Mouse (Mus musculus): ENCODE results near the gene Hmcn1. TPM values are rescaled to one million over a fixed set of nuclear protein-coding genes. Genes with fewer than 3 reads are reported as not detected.

Hmcn1 gene
- 1 to 10 TPM; 4.9 to 5.4 TPM for total RNA-seq (2021)
- long read RNA-seq, experiment 1, transcript Hmcn1-203 (3 exons, 378 nt) = major isoform, 5 of 7 reads
- long read RNA-seq, experiment 1, partial matches to known transcripts = 0 of 7 reads
- long read RNA-seq, experiment 1, other reads (novel, unspliced or antisense) = 2 of 7 reads
- long read RNA-seq, experiment 2, partial matches to known transcripts = 0 of 4 reads
- long read RNA-seq, experiment 2, other reads (novel, unspliced or antisense) = 1 of 4 reads

GRCm38 (mm10) chr1:150993162-150994064 lies at the start of gene Hmcn1:
Gene Hmcn1 (minus strand): TSS chr1:150993435.
- DNase-seq = peak; percentile 21 to 29
- intact Hi-C loops (cut with DNase I) = no loop called here

- intact Hi-C loops (cut with DNase I) = no loop called here
- DNase-seq = no peak
Observed at GRCm38 (mm10) chr1:151040945-151041649, 47.9 kb upstream of the Hmcn1 start.

GRCm38 (mm10) chr1:151040290-151040689 lies 47.1 kb upstream of the Hmcn1 start:
- intact Hi-C loops (cut with DNase I) = no loop called here

GRCm38 (mm10) chr1:151039189-151039588 lies 46.0 kb upstream of the Hmcn1 start:
- intact Hi-C loops (cut with DNase I) = loop anchor here (5.0 kb wide), 2 partner anchors 33 to 313 kb away; no protein-coding TSS in a partner anchor
- no peak for DNase-seq

More at GRCm38 (mm10) chr1:151040290-151040689, 47.1 kb upstream of the Hmcn1 start:
- DNase-seq = no peak

- no peak for DNase-seq
- intact Hi-C loops (cut with DNase I) = loop anchor here (5.0 kb wide), 2 partner anchors 34 to 314 kb away; no protein-coding TSS in a partner anchor
Observed at GRCm38 (mm10) chr1:151038566-151038965, 45.3 kb upstream of the Hmcn1 start.

GRCm38 (mm10) chr1:151036405-151036985 lies 43.3 kb upstream of the Hmcn1 start:
- intact Hi-C loops (cut with DNase I) = loop anchor here (5.0 kb wide), 2 partner anchors 36 to 316 kb away; no protein-coding TSS in a partner anchor
- DNase-seq = no peak

GRCm38 (mm10) chr1:151035766-151036165 lies 42.5 kb upstream of the Hmcn1 start:
- DNase-seq = no peak
- intact Hi-C loops (cut with DNase I) = loop anchor here (5.0 kb wide), 2 partner anchors 37 to 317 kb away; no protein-coding TSS in a partner anchor

- peak; percentile 35 to 49 for DNase-seq
- intact Hi-C loops (cut with DNase I) = loop anchor here (5.0 kb wide), 2 partner anchors 37 to 317 kb away; no protein-coding TSS in a partner anchor
Observed at GRCm38 (mm10) chr1:151034993-151035592, 41.9 kb upstream of the Hmcn1 start.

GRCm38 (mm10) chr1:151033291-151033690 lies 40.1 kb upstream of the Hmcn1 start:
- DNase-seq = no peak
- intact Hi-C loops (cut with DNase I) = no loop called here

GRCm38 (mm10) chr1:151031581-151031980 lies 38.3 kb upstream of the Hmcn1 start:
- intact Hi-C loops (cut with DNase I) = no loop called here
- no peak for DNase-seq

GRCm38 (mm10) chr1:151031086-151031485 lies 37.9 kb upstream of the Hmcn1 start:
- no peak for DNase-seq
- intact Hi-C loops (cut with DNase I) = no loop called here

GRCm38 (mm10) chr1:151025049-151025773 lies 32.0 kb upstream of the Hmcn1 start:
- intact Hi-C loops (cut with DNase I) = no loop called here
- DNase-seq = no peak

- intact Hi-C loops (cut with DNase I) = loop anchor here (10.0 kb wide), 1 partner anchor 485 kb away; no protein-coding TSS in a partner anchor
- no peak for DNase-seq
Observed at GRCm38 (mm10) chr1:151019273-151019890, 26.1 kb upstream of the Hmcn1 start.

GRCm38 (mm10) chr1:151011056-151011455 lies 17.8 kb upstream of the Hmcn1 start:
- peak; percentile 20 to 26 for DNase-seq
- intact Hi-C loops (cut with DNase I) = loop anchor here (5.0 to 10.0 kb wide), 2 partner anchors 229 to 476 kb away; no protein-coding TSS in a partner anchor

- DNase-seq = peak in 1 of 2 experiments; percentile 21
Observed at GRCm38 (mm10) chr1:151009115-151009797, 16.0 kb upstream of the Hmcn1 start.

GRCm38 (mm10) chr1:151007747-151008146 lies 14.5 kb upstream of the Hmcn1 start:
- intact Hi-C loops (cut with DNase I) = no loop called here
- no peak for DNase-seq

More at GRCm38 (mm10) chr1:151009115-151009797, 16.0 kb upstream of the Hmcn1 start:
- intact Hi-C loops (cut with DNase I) = no loop called here

GRCm38 (mm10) chr1:151004007-151004406 lies 10.8 kb upstream of the Hmcn1 start:
- intact Hi-C loops (cut with DNase I) = no loop called here
- no peak for DNase-seq

Data from gastrocnemius, postnatal 36 days (tissue).